Mouse (Mus musculus): Measurements from ENCODE around the gene Tex35.

Gene Tex35

DNA sequence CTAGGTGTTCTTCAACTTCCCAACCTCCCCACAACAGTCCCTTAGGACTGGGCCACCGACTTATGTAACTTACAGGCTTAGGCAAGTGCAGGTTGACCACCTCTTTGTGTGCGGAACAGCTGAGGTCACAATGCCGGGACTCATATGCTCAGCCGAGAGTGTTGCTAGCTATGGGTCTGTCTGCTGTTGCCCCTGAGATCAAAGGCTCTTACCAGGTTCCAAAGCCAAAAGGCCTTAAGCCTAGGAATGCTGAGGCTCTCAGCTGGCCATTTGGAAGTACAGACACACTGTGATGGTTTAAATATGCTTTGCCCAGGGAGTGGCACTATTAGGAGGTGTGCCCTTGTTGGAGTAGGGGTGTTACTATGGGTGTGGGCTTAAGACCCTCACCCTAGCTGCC lies at the start of gene Tex35:
Gene Tex35 (minus strand): TSS at position 101 of the 400 bp plus-strand sequence.
- DNase-seq: no peak

DNA sequence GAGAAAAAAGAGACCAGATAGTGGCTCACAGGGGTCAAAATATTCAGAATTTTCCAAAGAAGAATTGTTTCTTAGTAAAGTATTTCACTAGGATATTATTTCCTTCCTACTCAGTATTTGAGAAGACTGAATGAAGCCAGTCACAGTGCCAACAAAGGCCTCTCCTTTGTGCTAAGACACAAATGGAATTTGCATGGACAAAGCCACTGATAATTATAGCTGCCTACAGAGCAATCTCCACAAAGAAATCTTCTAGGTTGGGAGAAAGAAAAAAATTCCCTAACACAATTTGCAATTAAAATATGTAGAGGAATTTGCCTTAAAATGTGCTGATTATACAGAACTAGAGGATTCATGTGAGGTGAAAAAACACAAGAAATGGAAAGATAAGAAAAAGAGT lies 45.3 kb upstream of the Tex35 start:
- no peak for DNase-seq

DNA sequence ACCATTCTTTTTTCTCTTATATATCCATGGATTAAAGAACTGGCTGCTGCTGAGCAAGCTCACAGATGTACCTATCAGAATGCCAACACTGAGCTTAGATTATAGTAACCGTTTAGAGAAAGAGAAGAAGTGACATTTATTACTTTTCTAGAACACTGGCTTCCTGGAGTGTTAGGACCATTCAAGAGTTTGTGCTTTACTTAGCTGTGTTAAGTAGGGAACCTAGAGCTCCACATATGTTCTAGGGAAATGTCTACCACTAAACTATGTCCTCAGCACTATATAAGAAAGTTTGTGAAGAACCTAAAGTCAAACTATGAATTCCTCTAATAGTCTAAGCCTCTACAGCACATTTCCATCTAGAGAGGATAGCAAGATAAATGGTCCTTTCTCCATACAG lies 41.6 kb upstream of the Tex35 start:
- DNase-seq: no peak

DNA sequence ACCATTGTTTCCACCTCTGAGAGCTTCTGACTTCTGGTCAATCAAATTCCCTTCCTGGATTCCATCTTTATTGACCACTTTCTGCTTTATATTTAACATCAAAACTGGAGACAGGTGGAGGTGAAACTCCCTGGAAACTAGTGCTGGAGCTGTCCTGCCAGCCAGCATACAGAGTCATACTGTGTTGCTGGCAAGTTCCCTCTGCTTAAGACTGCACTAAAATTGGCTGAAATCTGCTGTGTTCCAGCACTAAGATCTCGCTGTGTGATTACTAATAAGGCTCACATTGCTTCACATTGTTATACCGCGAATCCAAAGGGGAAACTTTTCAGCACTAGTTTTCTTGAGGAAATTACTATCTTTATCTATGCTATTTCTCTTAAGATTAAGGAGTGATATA lies 36.1 kb upstream of the Tex35 start:
- peak; percentile 11 for DNase-seq

DNA sequence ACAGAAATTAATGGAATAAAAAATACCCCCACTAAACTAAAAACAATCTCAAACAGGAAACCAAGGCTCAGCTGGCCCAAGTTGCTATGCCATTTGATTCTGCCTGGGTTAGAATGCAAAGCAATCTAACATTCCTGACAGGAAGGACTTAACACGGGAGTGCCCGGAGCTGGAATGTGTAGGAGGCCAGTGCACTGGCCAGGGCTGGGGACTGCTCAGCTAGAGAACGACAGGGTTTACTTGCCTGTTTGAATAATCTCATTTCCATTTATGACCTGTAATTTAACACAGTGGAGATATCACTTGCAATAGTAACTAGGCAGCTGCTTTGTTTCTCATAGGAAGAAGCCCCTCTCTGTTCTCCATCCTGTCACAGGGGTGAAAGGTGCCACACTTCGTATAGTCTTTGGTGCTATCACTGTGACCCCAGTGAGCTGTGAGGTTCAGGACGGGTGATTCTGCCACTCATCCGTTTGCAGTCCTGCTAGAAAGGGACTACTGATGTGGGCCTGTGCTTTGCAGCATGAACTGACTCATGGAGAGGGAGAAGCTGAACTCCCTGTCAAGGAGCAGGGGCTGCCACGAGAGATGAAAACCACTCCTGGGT lies 34.9 kb upstream of the Tex35 start:
- DNase-seq: no peak

DNA sequence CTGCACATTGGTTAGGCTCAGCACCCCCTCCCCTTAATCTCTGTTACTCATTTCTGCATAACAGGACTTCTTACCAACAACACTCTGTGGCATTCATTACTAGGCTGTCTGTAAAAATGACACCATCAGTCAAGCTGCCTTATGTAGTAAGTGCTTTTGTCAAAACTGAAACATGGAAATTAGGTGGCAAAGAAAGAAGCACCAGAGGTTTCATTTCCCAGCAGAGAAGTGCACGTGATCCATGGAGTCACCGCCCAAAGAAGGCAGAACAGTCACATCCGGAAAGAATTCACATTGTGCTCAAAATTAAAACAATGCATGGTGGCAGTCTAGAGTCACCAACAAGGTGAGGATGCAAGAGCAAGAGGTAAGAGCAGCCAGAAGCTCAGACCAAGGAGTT lies 32.5 kb upstream of the Tex35 start:
- no peak for DNase-seq

DNA sequence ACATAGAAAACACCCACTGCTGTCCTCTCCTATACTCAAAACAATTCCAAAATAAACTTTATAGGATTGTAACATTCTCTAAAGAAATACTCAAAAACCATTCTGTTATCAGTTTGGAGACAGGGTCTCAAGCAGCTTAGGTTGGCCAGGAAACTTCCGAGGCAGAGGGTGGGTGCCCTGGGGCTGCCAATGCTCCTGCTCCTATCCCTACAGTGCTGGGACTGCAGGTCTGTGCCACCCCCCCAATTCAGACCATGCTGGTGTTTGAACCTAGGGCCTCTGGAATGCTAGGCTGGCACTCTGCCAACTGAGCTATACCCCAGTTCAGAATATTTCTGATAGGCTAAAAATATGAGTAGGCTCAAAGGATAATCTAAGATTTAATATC lies 29.4 kb upstream of the Tex35 start:
- no peak for DNase-seq

DNA sequence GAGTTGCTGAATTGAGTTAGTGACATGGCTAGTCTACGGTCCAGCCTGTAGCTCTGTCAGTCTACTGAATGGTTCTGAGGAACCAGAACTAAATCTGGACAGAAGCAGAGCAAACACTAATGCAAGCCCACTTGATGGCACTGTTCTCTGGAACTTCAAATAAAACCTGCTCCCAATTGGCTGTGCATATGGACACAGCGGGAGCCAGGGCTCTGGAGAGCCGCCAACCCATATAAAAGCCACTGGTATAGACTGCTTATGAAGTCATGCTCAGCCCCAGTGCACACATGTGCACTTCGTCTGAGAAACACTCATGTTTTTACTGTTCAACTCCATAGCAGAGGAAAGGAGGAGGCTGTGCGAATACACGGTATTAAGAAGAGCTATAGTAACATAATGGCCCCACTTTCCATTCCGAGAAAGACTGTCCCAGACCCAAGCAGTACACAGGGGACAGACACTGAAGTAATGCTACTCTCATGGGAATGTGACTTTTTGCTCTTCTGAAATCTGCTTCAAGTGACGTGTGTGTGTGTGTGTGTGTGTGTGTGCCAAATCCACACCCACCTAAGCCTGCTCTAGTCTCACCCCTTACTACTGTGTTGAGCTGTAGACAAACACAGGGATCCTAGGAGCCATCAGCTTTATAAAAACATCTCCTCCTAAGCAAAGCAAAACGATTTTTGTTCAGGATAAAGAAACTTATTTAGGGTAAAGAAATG lies 28.8 kb upstream of the Tex35 start:
- DNase-seq: peak; percentile 38

DNA sequence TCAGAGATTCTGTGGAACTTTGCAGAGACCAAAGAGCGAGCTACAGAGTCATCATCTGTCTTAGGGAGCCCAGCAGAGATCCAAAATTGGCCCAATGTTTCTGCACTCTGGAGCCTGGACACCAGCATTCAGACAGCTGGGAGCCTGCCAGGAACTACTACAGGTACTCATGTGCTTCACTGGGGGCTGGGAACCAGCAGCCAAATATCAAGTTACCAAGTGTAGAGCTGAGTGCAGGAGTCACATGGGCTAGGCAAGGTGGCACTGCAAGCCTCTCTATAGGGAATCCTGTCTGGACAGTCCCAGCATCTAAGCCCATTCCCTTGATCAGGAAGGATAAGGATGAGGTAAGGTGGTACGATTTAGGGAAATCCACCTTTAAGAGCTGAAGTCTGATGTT lies 19.7 kb upstream of the Tex35 start:
- DNase-seq: no peak

DNA sequence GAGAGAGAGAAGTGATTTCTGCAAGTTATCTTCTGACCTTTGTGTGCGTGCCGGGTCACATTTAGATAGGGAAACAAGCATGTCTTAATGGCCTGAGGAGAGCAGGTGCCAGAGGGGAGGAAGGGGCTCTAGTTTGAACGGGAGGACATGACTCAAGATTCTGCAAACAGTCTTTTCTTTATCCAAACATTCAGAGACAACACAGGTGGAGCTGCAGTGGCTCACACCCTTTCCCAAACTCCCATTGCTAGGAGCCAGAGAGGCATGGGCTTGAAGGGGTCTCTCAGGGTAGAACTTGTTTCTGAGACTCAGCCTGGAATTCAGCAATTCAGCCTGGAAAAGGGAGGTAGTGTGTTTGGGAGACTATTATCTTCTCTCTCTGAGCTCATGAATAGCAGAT lies 15.4 kb upstream of the Tex35 start:
- no peak for DNase-seq

DNA sequence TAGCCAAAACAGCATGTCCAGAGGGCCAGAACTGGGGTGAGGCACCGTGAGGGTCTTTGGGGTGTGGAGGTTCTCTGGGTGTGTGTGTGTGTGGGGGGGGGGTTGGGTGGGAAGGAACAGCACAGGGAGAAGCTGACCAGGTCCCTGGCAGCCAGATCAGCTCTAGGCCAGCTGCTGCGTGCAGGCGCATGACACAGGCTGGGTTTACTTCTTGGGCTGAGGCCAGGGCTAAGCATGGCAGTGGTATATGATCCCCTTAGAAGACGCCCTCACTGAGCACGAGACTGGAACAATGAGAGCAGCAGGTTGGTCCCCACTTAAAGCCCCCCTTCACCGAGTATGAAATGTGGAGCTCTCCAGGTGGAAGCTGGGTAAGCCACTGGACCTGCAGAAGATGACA lies 10.7 kb upstream of the Tex35 start:
- DNase-seq: no peak

DNA sequence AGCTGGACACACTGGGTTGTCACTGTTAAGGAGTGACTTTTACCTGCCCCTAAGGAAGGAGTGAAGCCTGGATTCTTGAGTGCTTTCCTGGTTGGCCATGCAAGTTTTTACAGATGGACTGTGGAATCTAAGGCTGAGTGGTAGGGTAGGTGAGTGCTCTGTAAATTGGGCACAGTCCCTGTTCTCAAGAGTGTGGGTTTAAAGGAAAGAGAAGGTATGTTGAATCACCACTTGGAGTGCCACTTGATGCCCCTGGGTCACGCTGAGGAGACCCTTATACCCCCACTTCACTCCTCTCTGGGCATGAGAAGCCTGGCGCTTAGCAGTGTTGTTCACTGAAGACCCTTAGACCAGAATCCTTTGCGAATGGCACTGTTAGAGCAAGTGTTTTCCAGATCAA lies 9.0 kb upstream of the Tex35 start:
- no peak for DNase-seq

DNA sequence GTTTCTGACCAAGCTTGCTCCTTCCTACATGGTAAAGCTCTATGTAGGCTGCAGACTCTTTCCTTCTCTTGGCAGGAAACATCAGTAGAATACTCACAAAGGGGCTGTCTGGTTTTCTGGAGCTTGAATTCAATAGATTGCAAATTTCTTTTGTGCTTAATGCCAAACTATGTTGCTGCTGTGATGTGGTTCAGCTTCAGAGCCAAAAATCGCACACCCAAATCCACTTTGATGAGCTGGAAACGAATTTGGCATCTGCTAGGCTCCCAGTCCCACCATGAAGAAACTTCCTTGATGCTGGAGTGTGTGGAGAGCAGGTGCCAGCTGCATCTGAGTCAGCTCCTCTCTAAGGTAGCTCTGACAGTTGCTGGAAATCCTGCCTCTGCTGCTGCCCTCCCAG lies 6.0 kb upstream of the Tex35 start:
- DNase-seq: no peak

DNA sequence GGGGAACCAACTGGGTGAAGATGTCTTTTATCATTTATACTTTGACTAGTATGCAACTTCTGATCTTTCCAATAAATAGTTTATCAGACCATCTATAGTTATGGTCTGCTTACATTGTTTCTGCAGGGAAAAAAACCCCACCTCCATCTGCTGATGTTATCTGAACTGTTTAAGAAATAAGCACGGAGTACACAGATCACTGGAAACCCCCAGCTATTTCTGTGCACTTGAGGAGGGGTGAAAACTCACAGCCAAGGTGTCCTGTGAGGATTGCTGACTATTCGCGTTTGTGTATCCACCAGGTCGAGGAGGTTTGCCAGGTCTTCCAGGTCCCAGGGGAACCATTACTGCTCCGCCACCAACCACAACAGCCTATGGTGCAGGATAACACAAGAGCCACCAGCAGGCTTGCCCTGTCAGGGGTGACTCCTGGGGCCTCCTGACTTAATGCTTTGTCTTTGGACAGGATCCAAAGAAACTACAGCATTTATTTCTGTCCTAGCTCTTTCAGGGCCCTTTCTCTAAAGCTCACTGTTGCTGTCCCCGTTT lies 1.9 kb upstream of the Tex35 start:
- DNase-seq: no peak

DNA sequence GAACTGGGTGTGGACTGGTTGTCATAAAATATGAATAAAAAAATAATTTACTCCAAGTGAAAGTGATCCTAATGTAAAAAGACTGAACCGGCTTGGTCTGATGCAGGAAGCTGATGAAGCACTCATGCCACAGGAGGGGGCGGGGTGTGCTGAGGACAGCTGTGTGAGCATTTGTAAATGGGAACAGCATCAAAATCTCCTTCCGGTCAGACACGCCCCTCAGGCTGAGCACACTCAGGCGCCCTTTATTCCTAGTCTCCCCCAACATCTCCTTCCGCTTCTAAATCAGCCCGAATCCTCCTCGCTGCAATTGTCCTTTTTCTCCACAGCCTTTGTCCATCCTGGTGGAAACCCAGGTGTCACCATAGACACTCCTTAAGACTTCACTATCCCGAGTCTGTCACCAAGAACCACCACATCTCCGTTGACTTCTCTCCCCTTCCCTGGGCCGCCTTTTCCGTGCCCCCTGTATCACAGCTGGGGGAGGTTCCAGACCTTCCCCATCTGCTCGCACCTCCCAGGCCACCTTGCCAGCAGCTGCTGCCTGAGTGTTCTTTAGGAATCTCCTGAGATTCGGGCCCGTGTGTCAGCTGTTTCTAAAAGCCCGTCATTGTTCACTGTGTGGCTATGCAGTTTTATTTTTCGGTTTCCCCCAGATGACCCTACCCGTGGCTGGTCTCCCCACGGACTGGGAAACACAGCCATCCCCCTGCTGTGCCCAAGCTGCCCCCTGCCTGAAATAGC lies 7.2 kb downstream of the Tex35 start:
- no peak for DNase-seq

DNA sequence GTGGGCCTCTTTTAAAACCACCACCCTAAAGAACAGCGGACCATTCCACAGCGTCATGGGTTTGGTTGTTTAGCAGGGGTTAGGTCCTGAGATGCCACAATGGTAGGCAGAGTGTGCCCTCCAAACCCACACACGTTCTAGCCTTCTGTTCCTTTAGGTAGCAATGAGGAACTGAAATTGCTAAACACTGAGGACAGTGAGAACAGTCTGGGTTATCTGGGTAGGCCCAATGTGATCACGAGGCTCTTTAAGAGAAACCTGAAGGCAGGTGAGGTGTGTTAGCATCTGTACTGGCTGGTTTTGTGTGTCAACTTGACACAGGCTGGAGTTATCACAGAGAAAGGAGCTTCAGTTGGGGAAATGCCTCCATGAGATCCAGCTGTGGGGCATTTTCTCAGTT lies 12.9 kb downstream of the Tex35 start:
- no peak for DNase-seq

DNA sequence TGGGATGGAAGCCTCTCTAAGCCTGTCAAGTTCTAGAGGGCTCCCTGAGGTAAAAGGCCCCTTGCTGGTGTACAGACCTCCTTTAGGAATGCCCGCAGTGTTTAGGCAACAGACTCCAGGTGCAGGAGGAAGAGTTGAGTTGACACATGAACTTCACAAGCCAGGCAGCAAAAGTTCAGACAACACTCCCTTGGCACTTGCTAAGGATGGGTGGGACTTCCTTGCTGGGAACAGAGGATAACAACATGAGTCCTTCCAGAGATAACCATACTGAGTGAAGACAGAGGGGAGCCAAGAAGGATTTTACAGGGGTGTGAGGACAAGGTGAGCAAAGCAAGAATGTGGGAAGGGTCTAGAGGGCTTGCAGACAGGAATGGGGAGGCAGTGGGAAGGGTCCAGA lies 15.9 kb downstream of the Tex35 start:
- no peak for DNase-seq

DNA sequence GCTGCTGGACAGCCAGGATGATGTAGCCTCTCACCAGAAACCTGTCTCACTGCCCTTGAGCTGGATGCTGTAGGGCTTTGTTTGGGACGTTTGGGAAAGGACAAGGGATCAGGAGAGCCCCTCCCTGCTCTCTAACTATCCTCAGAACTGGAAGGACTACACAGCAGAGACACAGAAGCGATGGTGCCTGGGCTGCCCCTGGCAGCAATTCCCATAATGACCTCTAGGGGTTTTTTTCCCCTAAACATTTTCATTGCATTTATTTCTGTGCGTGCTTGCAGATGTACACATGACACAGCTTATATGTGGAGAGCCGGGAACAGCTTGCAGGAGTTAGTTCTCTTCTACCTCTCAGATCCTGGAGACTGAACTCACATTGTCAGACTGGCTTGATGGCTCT lies 16.3 kb downstream of the Tex35 start:
- no peak for DNase-seq

DNA sequence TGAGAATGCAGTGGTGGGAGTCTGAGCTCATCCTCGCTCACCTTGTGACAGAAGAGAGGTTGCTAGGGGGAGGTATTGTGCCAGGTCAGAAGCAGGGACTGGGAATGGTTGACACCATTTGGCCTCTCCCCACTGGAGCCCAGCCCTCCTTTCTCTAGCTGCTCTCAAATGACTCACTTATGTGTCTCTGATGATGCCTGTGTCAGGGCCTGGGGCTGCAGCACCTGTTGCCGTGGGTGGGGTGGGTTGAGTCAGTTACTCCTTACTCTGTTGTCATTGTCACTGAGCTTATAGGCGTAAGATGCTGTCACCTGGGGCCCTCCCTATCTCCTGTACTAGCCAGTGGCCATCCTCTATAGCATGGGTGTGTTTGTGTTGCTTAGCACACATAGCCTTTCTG lies 17.6 kb downstream of the Tex35 start:
- DNase-seq: no peak

DNA sequence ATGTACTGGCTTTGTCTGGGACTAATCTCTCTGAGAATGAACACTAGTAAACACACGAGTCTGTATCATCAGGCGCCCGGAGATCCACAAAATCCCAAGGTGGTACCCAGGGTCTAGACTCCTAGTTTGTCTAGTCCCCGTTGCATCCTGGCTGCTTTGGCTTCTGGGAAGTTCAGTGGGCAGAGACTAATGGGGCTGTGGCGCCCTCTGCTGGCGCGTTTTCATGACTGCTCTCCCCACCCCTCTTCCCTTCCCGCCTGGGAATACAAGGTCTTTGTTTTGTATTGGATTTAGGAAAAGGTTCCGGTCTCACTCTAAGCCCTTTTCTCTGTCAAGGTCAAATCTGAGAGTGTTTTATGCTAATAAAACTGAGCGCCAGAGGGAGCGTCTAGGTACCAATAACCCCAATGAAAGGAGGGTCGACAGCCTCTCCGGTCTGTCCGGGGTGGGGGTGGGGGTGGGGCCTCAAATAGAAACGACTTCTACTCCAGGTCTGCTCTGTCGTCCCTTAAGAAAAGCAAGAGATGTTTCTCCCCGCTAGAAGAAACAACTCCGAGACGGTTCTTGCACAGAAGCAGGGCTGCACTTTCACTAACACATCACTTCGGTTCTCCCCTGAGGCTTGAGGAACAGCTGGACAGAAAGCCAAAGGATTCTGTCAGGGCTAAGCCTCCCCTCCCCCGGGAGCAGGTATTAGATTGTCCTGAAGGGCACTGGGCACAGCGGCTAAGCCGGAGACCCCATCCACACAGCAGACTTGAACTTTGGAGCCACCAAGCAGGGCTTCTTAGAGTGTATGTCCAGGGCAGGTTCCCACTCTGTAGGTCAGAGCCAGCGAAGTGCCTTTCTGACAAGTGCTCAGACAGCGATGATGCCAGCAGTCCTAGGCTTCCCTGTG lies 22.1 kb downstream of the Tex35 start:
- peak; percentile 34 for DNase-seq

DNA sequence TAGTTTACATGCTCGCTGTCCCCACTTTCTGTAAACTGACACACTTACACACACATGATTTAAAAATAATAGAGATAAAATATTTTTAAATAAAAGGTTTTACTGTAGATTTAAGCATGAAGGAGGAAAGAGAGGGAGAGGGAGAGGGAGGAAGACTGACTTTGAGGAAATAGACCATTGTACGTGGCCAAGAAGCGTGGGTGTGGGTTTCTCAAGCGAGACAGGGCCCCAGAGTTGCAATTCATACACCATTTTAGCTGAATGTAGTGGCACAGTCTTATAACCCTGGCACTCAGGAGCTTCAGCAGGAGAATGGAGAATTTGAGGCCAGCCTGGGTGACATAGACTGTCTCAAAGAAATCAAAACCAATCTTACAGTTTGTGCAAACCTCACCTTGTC lies 25.5 kb downstream of the Tex35 start:
- no peak for DNase-seq

DNA sequence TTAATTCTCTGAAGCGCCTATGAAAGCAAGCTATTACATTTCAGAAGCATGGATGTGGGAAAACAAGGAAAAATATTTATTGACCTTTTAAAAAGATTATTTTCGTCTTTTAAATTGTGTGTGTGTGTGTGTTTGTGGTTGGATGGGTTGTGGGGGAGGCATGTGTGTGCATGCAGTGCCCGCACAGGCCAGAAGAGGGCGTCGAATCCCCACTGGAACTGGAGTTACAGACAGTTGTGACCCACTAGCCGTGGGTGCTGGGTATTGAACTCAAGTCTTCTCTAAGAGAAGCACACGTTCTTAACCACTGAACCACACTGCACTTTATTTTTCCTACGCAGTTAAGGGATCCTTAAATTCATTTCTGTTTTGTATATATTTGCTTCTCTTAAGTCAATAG lies 26.5 kb downstream of the Tex35 start:
- no peak for DNase-seq

Data from cerebellum, adult 8-10 months (tissue).